ENCODE assay signal across 15 mouse cellular contexts in genomic region chr6:88502030-88502970, GRCm38 (mm10). TPM values are rescaled to one million over a fixed set of nuclear protein-coding genes. Genes with fewer than 3 reads are reported as not detected.
A peak's percentile ranks its signal among the peaks of the same experiment; 100 is the strongest.
DNase-seq lines count a peak whose midpoint lies in the region; ATAC-seq lines count a peak whose summit lies in the region.
"Had no signal": no experiment of that assay in that cellular context is flagged by ENCODE, and none has a peak within 500 bp of the region (broad histone marks: within the 10 kb centered on the region; RNA-seq: fewer than 3 reads in every experiment).

No protein-coding gene starts in this region.

- 41% methylated on average over 13 of the region's 13 CpGs for WGBS in heart, embryonic 10.5 days
- 40% methylated on average over 13 of the region's 13 CpGs for WGBS in heart, embryonic 16.5 days

- H3K27ac ChIP-seq in heart, embryonic 10.5 days = peak overlapping the region; percentile 37; the same call in 1 of the 2 replicates
- peak overlapping the region; percentile 57; the same call in 1 of the 2 replicates for H3K27ac ChIP-seq in heart, embryonic 16.5 days (ENCODE audit: low read length)
- H3K27ac ChIP-seq: forebrain, embryonic 12.5 days; hindbrain, embryonic 15.5 days had no signal

- H3K36me3 ChIP-seq in heart, embryonic 10.5 days = peaks cover 69% of the 10 kb centered on the region
- peaks cover 44% of the 10 kb centered on the region for H3K36me3 ChIP-seq in heart, embryonic 16.5 days (ENCODE audit: control insufficient read depth, insufficient read depth)

- peaks cover 32% of the 10 kb centered on the region for H3K4me1 ChIP-seq in heart, embryonic 10.5 days
- H3K4me1 ChIP-seq in heart, embryonic 16.5 days (ENCODE audit: control insufficient read depth, insufficient read depth, low read length) = peaks cover 5% of the 10 kb centered on the region

- DNase-seq in heart, embryonic 10.5 days (ENCODE audit: low spot score) = no peak
- no peak for DNase-seq in heart, postnatal 25 days (ENCODE audit: low spot score)
- peak; percentile 18 for DNase-seq in brain, adult 2 months (ENCODE audit: low read depth, low spot score)
- no peak for DNase-seq in gastrocnemius, adult 8-10 months (ENCODE audit: low spot score in 2 of 2)
- no peak for DNase-seq in adrenal gland, adult 8-10 months
- no peak for DNase-seq in adrenal gland, postnatal 25 days
- DNase-seq: cerebellum, adult 11-12 months; gastrocnemius, postnatal 14 days; kidney, postnatal 14 days; lung, adult 18-20 months; thymus, postnatal 36 days had no signal

- intact Hi-C loops in heart, postnatal 25 days (cut with DNase I) = loop anchor here (5.0 kb wide), 2 partner anchors 315 to 390 kb away; no protein-coding TSS in a partner anchor

- no peaks in the 10 kb centered on the region for H3K27me3 ChIP-seq in heart, embryonic 10.5 days (ENCODE audit: insufficient read depth, poor library complexity, severe bottlenecking)
- no peaks in the 10 kb centered on the region for H3K27me3 ChIP-seq in heart, embryonic 16.5 days (ENCODE audit: control insufficient read depth, insufficient read depth, low read length)
- H3K27me3 ChIP-seq: hindbrain, embryonic 15.5 days had no signal

- peak; percentile 34; the same call in 1 of the 2 replicates for ATAC-seq in heart, embryonic 16.5 days (replicated peaks; ENCODE audit: extremely low read depth, insufficient read depth, low FRiP score)
- ATAC-seq in megakaryocyte progenitor cell, adult 5-6 weeks (replicated peaks; ENCODE audit: poor library complexity) = peak; percentile 56

- H3K4me3 ChIP-seq in heart, embryonic 10.5 days = no peak overlapping the region
- no peak overlapping the region for H3K4me3 ChIP-seq in heart, embryonic 16.5 days (ENCODE audit: low read length)
- H3K4me3 ChIP-seq: forebrain, embryonic 12.5 days; hindbrain, embryonic 15.5 days had no signal

- H3K9me3 ChIP-seq in heart, embryonic 10.5 days = no peaks in the 10 kb centered on the region
- no peaks in the 10 kb centered on the region for H3K9me3 ChIP-seq in heart, embryonic 16.5 days (replicated peaks; ENCODE audit: control insufficient read depth, low read length)
- H3K9me3 ChIP-seq: forebrain, embryonic 12.5 days; hindbrain, embryonic 15.5 days had no signal

- H3K9ac ChIP-seq in heart, embryonic 16.5 days (ENCODE audit: low read length) = peak overlapping the region; percentile 21; the same call in 1 of the 2 replicates
- H3K9ac ChIP-seq: forebrain, embryonic 12.5 days; hindbrain, embryonic 15.5 days had no signal

- H3K4me2 ChIP-seq in heart, embryonic 16.5 days (ENCODE audit: low read depth, low read length) = no peak overlapping the region
- H3K4me2 ChIP-seq: forebrain, embryonic 12.5 days; hindbrain, embryonic 15.5 days had no signal

RNA-seq across cellular contexts. Expression of gene Sec61a1, which starts 16.4 kb away (rescaled TPM):
- 234 and 235 TPM in 2 replicates for polyA plus RNA-seq in heart, embryonic 10.5 days (2016; fragmentation: Nextera tagmentation; extraction: Ambion mirVana)
- 10 to 100 TPM; 49.4 to 53.6 TPM for total RNA-seq in heart, postnatal 25 days (2021)
- 151 and 171 TPM in 2 replicates for polyA plus RNA-seq in heart, embryonic 16.5 days (2015; fragmentation: Nextera tagmentation; extraction: Ambion mirVana)
- 169 and 184 TPM in 2 replicates for total RNA-seq in megakaryocyte progenitor cell, adult 5-6 weeks (2015)
- 140 and 153 TPM in 2 replicates for total RNA-seq in megakaryocyte progenitor cell, adult 5-6 weeks (2017)
- total RNA-seq in gastrocnemius, adult 8-10 months (2022) = 10 to 100 TPM; 11.0 to 17.2 (median 14.6) TPM
- 100 to 1,000 TPM; 178 to 239 (median 230) TPM for total RNA-seq in adrenal gland, adult 8-10 months (2022)
- 172 and 176 TPM in 2 replicates for total RNA-seq in adrenal gland, postnatal 25 days (2021)

RNA-seq across cellular contexts. Expression of gene Ruvbl1, which starts 37.1 kb away (rescaled TPM):
- 115 and 169 TPM in 2 replicates for polyA plus RNA-seq in heart, embryonic 10.5 days (2016; fragmentation: Nextera tagmentation; extraction: Ambion mirVana)
- 10 to 100 TPM; 15.2 to 16.7 TPM for total RNA-seq in heart, postnatal 25 days (2021)
- 80.8 and 90.5 TPM in 2 replicates for polyA plus RNA-seq in heart, embryonic 16.5 days (2015; fragmentation: Nextera tagmentation; extraction: Ambion mirVana)
- total RNA-seq in megakaryocyte progenitor cell, adult 5-6 weeks (2015) = 87.3 and 97.4 TPM in 2 replicates
- total RNA-seq in megakaryocyte progenitor cell, adult 5-6 weeks (2017) = 195 and 222 TPM in 2 replicates
- 10 to 100 TPM; 18.6 to 22.6 (median 21.2) TPM for total RNA-seq in gastrocnemius, adult 8-10 months (2022)
- 10 to 100 TPM; 32.4 to 39.5 (median 35.0) TPM for total RNA-seq in adrenal gland, adult 8-10 months (2022)
- total RNA-seq in adrenal gland, postnatal 25 days (2021) = 24.9 and 33.9 TPM in 2 replicates

RNA-seq across cellular contexts. Expression of gene Eefsec, which starts 56.0 kb away (rescaled TPM):
- 26.4 and 29.1 TPM in 2 replicates for polyA plus RNA-seq in heart, embryonic 10.5 days (2016; fragmentation: Nextera tagmentation; extraction: Ambion mirVana)
- 1 to 10 TPM; 6.5 to 6.7 TPM for total RNA-seq in heart, postnatal 25 days (2021)
- 17.7 and 19.8 TPM in 2 replicates for polyA plus RNA-seq in heart, embryonic 16.5 days (2015; fragmentation: Nextera tagmentation; extraction: Ambion mirVana)
- 16.5 and 17.0 TPM in 2 replicates for total RNA-seq in megakaryocyte progenitor cell, adult 5-6 weeks (2015)
- total RNA-seq in megakaryocyte progenitor cell, adult 5-6 weeks (2017) = 10.5 and 12.6 TPM in 2 replicates
- 1 to 10 TPM; 7.3 to 9.4 (median 8.7) TPM for total RNA-seq in gastrocnemius, adult 8-10 months (2022)
- total RNA-seq in adrenal gland, adult 8-10 months (2022) = 10 to 100 TPM; 17.7 to 22.6 (median 19.1) TPM
- 14.2 and 16.6 TPM in 2 replicates for total RNA-seq in adrenal gland, postnatal 25 days (2021)
